Comparison of ENCODE assay signal across 1 mouse cellular context in the genomic region with DNA sequence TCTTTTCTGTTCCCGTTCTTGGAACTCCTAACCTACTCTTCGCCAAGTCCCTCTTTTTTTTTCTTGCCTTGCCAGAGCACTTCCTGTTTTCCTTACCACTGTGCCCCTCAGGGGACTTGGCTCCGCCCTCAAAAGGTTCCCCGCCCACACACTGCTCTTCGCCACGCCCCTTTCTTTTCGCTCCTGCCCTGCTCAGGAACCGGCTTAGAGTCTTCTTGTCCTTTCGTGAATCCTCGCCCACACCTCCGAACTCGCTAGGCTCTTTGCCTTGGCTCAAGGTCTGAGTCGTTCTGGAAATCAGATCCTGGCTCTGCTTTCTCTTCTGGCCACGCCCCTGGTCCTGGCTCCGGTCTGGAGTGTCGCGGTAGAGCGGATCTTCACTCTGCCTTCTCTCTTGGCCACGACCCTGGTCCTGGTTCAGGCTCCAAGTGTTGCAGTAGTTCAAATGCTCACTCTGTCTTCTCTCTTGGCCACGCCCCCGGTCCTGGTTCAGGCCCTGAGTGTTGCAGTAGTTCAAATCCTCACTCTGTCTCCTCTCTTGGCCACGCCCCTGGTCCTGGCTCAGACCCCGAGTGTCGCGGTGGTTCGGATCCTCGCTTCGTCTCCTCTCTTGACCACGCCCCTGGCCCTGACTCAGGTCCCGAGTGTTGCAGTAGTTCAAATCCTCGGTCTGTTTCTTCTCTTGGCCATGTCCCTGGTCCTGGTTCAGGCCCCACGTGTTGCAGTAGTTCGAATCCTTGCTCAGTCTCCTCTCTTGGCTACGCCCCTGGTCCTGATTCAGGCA.
TF ChIP-seq lines count a peak whose summit lies in the region.

No protein-coding gene starts in this region.

TF ChIP-seq in C2C12, 6 proteins besides CTCF, POLR2A, EP300 and RAD21 (continued from another document):
- TF ChIP-seq MYOG (IDR thresholded peaks at IDR 0.05; ENCODE audit: control insufficient read depth, extremely low read depth, insufficient read length) (no peak), CEBPB (IDR thresholded peaks at IDR 0.05; ENCODE audit: low read depth) (no peak), FOSL1 (IDR thresholded peaks at IDR 0.05; ENCODE audit: insufficient read depth, low read length, poor library complexity, severe bottlenecking) (no peak), USF1 (IDR thresholded peaks at IDR 0.05; ENCODE audit: low read depth) (no peak), MYOD1 (IDR thresholded peaks at IDR 0.05; ENCODE audit: control insufficient read depth, insufficient read length, low read depth) (no peak)
